Mouse (Mus musculus) olfactory bulb, adult 2 months (tissue): ENCODE results near the gene Morc1.

ENCODE experiments used
- CTCF ChIP-seq: fragments of 200-500 bp; IDR thresholded peaks from 2 replicates; pipeline ENCODE4 v1.5.1; 2012; ENCODE audit warnings: low read depth, mild to moderate bottlenecking, low read length, moderate library complexity; ENCODE audit not compliant: insufficient read depth
- POLR2A ChIP-seq: fragments of 200-500 bp; IDR thresholded peaks from 2 replicates; pipeline ENCODE4 v1.6.1; 2012; ENCODE audit warnings: mild to moderate bottlenecking, low read depth, low read length, moderate library complexity; ENCODE audit not compliant: insufficient read depth

- TF ChIP-seq POLR2A, result no peak
- TF ChIP-seq CTCF, result no peak
These were observed 195.1 kb downstream of the Morc1 start for GRCm38 (mm10) chr16:48626186-48626585.
